Mouse (Mus musculus): ENCODE results near the gene Il17rb. TPM values are rescaled to one million over a fixed set of nuclear protein-coding genes. Genes with fewer than 3 reads are reported as not detected.
A peak's percentile ranks its signal among the peaks of the same experiment; 100 is the strongest.

Gene Il17rb
- under 1 TPM; 0.35 to 0.41 TPM for total RNA-seq (2021)

DNA sequence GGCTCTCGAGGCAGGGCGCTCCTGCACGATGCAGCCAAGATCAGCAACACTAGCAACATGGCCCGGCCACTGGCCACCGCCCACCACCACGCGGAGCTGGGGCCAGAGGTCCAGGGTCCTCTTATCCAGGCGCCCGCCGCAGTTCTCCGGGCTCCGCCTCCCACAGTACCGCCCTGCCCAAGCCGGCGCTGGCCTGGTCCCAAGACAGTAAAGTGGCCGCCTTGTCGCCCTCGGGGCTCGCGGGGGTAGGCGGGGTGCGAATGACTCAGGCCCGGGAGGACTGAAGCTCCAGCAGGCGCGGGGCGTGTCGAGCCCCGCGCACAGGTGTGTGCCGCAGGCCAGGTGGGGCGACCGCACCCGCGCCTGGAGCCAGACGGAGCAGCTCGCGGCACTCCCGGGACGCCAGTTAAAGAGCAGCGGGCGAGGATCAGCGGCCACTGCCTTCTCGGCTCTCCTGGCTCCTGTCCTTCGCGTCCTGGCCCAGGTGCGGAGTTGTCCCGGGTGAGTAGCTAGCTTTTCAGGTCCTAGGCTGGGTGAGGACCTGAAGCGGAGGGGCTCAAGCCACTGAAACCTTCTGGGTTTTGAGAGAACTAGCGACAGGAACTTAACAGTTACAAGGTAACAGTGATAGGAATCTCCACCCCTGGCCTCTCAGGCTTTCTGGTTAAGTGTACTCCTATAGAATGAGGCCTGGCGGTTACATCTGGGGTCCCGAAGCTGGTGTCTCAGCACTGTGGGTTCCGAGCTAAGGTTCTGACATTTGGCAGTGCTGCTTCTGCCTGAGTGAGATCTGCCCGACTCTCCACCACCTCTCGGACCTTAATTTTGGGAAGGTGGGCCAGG, at the start of gene Il17rb, which contains the start of gene Chdh:
TSS of gene Il17rb (minus strand) at position 164 of the 843 bp plus-strand sequence.
TSS of gene Chdh (plus strand) at position 291 of the 843 bp plus-strand sequence.
- intact Hi-C loops (cut with DNase I) = no loop called here
- peak; percentile 58 to 62 for DNase-seq

DNA sequence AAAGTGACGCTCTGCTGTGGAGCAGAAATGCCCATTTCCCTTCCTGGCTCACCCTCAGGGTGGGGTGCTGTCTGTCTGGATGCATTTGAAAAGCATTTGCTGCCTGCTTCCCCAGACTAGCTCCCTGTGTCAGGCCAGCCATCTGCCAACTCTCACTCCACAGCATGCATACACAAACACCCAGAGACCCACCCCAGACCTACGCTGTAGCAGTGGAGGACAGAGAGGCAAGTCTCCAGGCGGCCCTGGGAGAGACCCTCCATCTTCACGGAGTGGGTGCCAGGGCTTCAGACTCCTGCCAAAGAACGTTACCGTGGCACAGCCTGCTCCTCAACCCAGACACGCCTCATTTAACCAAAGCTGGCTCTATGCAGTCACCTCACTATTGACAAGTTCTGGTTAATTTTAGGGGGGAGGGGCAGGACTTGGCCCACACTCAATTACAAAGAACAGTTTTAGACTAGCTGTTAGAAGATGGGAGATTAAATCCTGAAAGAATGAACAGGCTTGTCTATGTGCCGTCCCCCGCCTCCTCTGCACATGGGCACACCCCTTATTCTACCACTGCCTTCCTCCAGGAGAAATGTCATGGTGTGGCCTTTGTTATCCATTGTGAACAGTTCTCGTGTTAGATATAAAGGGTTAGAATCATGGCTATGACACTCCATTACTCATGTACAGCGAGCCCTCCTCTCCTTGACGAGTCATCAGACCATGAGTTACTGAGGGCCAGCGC, 47.5 kb upstream of the Il17rb start:
- DNase-seq = no peak
- intact Hi-C loops (cut with DNase I) = no loop called here

GRCm38 (mm10) chr14:30054922-30055321, 46.2 kb upstream of the Il17rb start:
- intact Hi-C loops (cut with DNase I) = no loop called here
- no peak for DNase-seq

GRCm38 (mm10) chr14:30050280-30050679, 41.6 kb upstream of the Il17rb start:
- DNase-seq = no peak
- intact Hi-C loops (cut with DNase I) = no loop called here

DNA sequence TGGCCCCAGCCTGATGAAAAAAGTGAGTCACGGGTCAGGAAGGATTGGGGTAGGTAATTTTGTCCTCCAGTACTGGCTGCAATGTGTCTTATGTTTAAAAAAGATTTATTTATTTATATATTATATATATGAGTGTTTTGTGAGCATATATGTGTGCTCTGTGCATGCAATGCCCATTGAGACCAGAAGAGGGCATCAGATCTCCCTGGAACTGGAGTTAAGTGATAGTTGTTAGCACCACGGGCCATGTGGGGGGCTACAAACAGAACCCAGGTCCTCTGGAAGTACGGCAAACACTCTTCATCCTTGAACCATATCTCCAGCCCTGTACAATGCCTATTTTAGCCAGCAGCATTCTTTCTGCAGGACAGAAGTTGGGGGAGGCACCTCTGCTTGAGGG, 39.4 kb upstream of the Il17rb start:
- intact Hi-C loops (cut with DNase I) = loop anchor here (2.0 kb wide), 1 partner anchor 53 kb away; no protein-coding TSS in a partner anchor
- no peak for DNase-seq

- intact Hi-C loops (cut with DNase I) = no loop called here
- no peak for DNase-seq
These were observed 38.3 kb upstream of the Il17rb start for GRCm38 (mm10) chr14:30046976-30047375.

- intact Hi-C loops (cut with DNase I) = no loop called here
- peak; percentile 50 to 54 for DNase-seq
These were observed 37.1 kb upstream of the Il17rb start for GRCm38 (mm10) chr14:30045704-30046220.

- intact Hi-C loops (cut with DNase I) = no loop called here
- DNase-seq = peak; percentile 57 to 65
These were observed 36.5 kb upstream of the Il17rb start for GRCm38 (mm10) chr14:30045239-30045638.

- peak; percentile 43 to 46 for DNase-seq
- intact Hi-C loops (cut with DNase I) = no loop called here
These were observed 34.8 kb upstream of the Il17rb start for GRCm38 (mm10) chr14:30043356-30043940.

DNA sequence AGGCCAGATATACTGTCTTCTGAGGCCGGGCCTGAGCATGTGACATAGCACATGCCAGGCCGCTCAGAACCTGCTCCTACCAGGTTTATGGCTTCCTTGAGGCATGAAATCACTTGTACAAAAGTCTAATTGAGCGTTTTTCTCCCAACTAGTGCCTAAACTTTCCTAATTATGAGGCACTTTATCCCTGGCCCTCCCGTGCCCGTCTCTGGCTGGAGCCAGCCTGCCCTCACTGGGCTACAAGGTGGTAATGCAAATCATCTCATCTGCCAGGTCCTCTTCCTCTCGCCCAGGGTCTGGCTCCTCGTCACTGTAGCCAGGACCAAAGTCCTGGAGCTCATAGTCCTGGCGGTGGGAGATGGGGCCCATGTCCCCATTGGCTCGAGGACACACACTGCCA, 33.1 kb upstream of the Il17rb start:
- intact Hi-C loops (cut with DNase I) = no loop called here
- no peak for DNase-seq

DNA sequence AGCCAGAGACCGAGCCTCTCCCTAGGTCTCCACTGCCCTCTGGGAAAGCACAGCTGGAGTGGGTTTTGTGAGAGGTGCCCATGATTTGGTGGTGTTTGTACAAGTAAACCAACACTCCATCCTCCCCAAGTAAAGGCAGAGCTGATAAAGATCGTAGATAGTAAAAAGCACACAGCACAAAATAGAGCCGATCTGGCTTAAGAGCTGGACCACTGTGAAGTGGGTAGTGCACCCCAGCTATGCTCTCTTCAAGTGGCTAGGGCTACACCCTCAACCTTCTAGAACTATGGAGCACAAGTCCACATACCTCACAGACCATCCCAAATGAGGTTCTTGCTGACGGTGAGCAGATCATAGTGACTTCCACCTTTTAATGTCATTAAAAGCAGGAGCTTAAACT, 30.7 kb upstream of the Il17rb start:
- no peak for DNase-seq
- intact Hi-C loops (cut with DNase I) = no loop called here

DNA sequence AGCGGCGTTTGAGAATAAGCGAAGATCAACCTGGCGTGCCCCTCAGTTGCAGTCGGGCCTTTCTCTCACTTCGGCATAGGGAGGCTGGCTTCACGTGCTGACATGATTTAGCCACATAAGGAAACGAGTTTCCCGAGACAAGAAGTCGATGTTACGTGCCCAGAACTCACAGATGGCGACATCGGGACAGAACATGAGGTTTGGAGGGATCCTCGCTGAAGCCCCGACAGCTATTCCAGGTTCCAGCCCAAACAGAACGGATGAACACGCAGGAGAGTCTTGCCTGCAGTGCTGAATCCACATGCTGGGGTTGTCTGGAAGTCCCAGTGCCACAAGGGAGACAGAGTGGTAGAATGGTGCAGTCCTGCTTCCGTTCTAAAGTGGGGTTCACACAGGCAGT, 29.7 kb upstream of the Il17rb start:
- no peak for DNase-seq
- intact Hi-C loops (cut with DNase I) = no loop called here

DNA sequence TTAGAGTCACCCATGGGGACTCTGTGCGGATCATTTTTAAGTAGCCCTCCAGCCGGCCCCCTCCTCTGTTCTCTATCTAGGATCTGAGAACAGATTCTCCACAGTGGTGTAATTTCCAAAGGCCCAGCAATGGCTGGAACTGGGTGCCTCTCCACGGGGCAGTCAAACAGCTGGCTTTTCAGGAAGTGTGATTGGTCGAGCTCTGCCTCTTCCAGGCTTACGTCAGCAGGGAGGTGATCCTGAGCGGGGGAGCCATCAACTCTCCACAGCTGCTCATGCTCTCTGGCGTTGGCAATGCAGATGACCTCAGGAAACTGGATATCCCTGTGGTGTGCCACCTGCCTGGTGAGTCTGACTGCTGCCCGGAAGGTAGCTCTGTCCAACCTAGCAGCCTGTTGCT, 24.7 kb upstream of the Il17rb start:
- intact Hi-C loops (cut with DNase I) = no loop called here
- DNase-seq = peak; percentile 22 to 25

- DNase-seq = no peak
- intact Hi-C loops (cut with DNase I) = no loop called here
These were observed 18.7 kb upstream of the Il17rb start for GRCm38 (mm10) chr14:30027378-30027777.

GRCm38 (mm10) chr14:30024387-30024786, 15.7 kb upstream of the Il17rb start:
- intact Hi-C loops (cut with DNase I) = no loop called here
- DNase-seq = no peak

DNA sequence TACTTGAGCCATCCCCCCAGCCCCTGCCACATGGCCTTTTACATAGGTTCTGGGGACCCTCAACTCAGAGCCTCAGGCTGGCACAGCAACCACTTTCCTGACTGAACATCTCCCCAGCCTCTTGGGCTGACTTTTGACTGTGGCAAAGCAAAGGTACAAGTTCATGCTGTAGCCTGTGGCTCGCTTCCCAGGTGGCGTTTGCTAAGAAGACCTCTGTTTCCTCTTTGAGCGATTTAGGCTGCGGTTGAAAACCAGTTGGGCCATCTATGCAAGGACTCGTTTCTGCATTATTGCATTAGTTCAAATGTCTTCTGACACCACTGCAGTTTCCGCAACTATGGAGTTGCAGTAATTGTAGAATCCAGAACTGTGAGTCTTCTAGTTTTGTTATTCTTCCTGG, 13.8 kb upstream of the Il17rb start:
- no peak for DNase-seq
- intact Hi-C loops (cut with DNase I) = no loop called here

DNA sequence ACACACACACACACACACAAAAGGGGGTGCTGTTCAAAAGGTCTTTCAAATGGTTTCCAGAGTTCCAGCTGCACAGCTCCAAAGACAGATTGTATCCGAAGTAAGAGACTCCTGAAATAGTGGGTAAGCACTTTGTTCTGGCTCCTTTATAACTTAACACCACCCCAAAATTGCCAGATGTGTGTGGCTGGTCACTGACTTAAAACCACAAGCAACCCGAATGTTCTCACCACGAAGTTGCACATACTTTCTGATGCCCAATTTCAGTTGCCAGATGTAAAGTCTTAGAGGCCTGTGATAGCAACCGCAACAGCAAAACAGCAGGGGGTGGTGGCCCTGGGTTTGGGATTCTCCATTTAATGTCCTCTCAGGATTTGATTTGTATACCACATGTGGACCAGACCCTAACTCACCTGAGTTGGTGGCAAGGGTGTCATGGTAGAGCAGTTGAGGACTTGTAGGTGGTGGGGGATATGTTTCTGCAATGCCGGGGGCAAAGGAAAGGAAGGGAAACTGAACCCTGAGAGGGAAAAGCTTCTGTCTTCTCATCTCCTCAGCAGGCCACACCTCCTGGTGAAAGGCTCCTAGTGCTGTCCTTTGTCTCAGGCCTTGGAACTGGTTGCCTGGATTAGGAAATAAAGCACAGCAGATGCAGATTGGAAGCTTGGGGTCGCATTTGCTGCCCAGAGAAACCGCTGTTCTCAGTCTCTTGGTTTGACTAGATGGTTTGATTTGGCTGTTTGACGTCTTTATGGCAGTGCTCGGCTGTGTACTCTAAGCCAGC, 11.3 kb upstream of the Il17rb start:
- intact Hi-C loops (cut with DNase I) = no loop called here
- DNase-seq = no peak

GRCm38 (mm10) chr14:30019375-30019774, 10.7 kb upstream of the Il17rb start:
- no peak for DNase-seq
- intact Hi-C loops (cut with DNase I) = no loop called here

DNA sequence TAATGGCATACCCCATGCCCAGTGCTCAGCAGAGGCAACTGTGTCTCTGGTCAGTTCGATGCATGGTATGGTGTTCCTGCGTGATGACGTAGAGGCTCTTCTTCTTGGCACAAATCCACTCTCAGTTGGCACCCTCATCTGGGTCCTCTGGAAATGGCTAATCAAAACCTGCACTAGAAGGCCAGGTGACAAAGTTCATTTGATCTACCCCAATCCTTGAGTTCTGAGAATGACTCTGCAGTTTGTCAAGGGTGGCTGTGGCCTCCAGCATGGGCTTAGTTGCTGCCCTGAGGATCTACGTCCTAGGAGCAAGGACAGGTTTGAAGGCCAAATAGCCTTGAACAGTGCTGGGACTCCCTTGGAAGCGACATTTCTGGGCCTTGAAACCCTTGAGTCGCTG, 10.2 kb upstream of the Il17rb start:
- DNase-seq = no peak
- intact Hi-C loops (cut with DNase I) = no loop called here

DNA sequence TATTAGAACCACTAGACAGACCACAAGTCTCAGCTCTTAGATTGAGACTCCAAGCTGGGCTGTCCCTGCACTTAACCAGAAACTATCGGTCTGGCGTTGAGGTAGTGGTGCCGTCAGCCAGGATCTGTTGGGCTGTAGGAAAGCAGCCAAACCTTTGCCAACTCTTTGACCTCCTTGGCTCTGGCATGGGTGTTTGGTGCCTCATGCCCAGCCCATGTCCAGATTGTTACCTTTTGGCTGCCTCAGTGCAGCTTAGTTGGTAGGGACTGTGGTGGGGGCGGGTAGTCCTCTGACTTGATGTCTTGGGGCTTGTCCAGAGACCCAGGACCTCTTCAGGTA, 9.7 kb upstream of the Il17rb start:
- intact Hi-C loops (cut with DNase I) = no loop called here
- no peak for DNase-seq

All from heart, postnatal 10 days (tissue).